Mouse (Mus musculus) spleen, adult 18-20 months (tissue): Measurements from ENCODE around the gene Tdrd7.

Source experiments
- DNase-seq, 2 experiments: peaks; one replicate each; pipeline ENCODE4 v3.0.0; 2022; ENCODE audit warnings: mixed read lengths in 2 of 2

Tdrd7 gene

GRCm38 (mm10) chr4:45972951-45973350 lies 7.8 kb downstream of the Tdrd7 start:
- DNase-seq, result no peak

GRCm38 (mm10) chr4:45976931-45977667 lies 12.0 kb downstream of the Tdrd7 start:
- DNase-seq, result no peak

DNA sequence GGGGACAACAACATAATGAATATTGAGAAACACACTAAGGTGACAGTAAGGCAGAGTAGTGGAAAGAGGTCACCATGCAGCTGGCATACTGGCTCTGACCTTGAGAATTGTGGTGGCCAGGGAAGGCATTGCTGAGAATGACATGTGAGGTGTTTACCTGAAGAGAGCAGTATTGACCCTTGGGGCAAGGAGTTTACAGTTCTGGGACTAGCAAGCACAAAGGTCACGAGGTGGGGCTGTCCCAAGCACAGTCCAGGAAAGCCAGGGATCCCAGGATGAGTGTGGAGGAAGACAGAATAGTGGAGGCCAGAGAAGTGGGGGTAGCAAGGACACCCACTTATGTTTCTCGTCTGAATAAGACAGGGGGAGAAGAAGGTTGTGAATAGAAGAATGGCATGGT lies 14.8 kb downstream of the Tdrd7 start:
- DNase-seq, result no peak

DNA sequence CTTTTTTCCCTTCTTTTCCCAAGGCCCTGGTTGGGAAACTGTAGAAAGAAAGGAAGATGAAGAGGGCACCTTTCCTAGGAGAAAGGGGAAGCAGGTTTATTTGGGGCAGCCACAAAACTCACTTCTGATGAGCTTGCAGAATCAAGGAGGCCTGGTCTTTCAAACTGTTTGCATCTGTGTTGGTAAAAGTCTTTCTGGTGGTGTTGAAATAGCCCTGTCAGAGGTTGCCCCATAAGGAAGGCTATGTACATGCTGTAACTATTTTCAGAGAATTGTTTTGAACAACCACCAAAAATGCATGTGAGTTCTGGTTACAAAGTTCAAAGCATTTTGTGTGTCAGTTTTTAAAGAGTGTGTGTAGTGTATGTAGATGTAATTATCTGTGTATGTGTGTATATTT lies 15.9 kb downstream of the Tdrd7 start:
- no peak for DNase-seq

DNA sequence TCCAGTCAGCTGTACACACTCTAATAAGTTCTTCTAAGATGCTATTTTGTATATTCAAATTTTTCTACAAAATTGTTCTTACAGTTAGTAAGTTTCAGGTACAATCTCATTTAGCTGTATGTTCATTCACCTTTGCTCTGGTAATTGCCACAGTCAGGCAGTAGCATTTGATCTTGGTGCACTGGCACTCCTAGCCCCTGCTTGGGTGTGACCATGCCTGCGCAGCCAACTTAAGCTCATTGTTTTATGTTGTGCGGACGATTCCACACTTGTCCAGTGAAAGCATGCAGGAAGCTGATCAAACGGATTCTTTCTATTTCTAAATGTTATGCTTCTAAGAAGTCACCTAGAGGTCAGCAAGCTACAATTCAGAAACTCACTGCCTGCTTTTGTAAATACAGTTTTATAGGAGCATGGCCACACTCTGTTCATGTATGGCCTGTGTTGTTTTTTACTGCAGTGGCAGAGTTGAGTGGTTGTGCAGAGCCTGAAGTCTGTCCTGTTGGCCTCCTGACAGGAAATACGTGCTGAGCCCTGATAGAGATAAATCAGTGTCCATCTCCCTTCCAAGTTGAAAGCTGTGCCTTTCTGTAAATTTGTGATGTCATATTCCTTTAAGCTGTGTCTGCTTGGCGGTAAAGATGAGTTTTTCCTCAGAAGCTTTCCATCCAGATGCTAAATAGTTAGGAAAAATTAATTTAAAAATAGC lies 25.4 kb downstream of the Tdrd7 start:
- no peak for DNase-seq

- no peak for DNase-seq
Measured at GRCm38 (mm10) chr4:45998536-45998935, 33.4 kb downstream of the Tdrd7 start.

- DNase-seq, result no peak
Measured at GRCm38 (mm10) chr4:46008142-46008793, 43.1 kb downstream of the Tdrd7 start.

DNA sequence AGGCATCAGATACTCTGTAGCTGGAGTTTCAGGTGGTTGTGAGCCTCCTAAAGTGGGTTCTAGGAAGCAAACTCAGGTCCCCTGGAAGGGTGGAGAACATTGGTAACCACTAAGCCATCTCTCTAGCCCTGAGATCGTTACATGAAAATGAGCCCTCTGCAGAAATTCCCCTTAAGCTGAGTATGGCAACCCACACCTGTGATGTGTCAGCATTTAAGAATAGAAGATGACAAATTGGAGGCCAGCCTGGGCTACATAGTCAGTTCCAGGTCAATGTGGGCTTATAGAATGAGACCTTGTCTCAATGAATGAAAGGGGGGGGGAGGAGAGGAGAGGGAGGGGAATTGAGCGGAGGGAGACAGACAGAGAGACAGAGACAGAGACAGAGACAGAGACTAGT lies 46.6 kb downstream of the Tdrd7 start:
- DNase-seq, result no peak

GRCm38 (mm10) chr4:46015605-46016004 lies 50.5 kb downstream of the Tdrd7 start:
- DNase-seq, result no peak

GRCm38 (mm10) chr4:46023021-46023481 lies 57.9 kb downstream of the Tdrd7 start:
- no peak for DNase-seq

GRCm38 (mm10) chr4:46025893-46026292 lies 60.8 kb downstream of the Tdrd7 start:
- no peak for DNase-seq

- DNase-seq, result no peak
Measured at GRCm38 (mm10) chr4:46028224-46028623, 63.1 kb downstream of the Tdrd7 start.

DNA sequence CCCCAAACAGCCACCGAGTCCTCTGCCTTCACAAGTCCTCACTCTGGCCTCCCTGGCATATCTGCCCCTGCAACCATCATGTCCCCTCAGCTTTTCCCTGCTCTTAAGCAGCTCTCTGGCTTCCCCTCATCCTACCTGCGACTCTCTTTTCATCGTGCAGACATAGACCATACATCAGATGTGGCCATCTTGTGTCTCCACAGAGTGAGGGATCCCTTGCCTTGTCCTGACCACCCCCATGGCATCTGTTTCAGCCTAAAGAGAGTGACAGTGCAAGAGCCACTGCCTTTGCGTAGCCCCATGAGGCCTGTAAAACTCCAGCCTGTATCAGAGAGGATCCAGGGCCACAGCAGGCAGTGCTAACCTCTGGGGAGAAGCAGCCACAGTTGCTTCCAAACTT lies 63.6 kb downstream of the Tdrd7 start:
- no peak for DNase-seq

GRCm38 (mm10) chr4:46029552-46029951 lies 64.4 kb downstream of the Tdrd7 start:
- DNase-seq, result no peak

DNA sequence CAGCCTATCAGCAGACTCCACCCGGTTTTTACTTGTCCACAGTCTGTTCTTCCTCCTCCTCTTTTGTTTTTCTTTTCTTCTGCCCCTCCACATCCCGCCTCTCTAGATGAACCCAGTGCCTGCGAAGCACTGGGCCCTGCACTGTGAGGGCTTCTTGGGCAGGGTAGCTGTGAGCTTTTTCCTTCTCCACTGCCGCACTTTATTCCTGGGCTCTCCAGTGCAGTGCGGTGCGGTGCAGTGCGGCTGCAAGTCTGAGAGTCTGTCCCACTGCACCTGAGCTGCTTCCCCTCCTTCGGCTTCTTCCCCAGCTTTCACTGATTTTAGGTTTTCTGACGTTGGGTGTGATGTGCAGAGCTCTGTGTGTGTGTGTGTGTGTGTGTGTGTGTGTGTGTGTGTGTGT lies 67.3 kb downstream of the Tdrd7 start:
- no peak for DNase-seq

- DNase-seq, result no peak
Measured at GRCm38 (mm10) chr4:46033197-46033596, 68.1 kb downstream of the Tdrd7 start.

- DNase-seq, result no peak
Measured at GRCm38 (mm10) chr4:46038591-46038891, 73.4 kb downstream of the Tdrd7 start.

DNA sequence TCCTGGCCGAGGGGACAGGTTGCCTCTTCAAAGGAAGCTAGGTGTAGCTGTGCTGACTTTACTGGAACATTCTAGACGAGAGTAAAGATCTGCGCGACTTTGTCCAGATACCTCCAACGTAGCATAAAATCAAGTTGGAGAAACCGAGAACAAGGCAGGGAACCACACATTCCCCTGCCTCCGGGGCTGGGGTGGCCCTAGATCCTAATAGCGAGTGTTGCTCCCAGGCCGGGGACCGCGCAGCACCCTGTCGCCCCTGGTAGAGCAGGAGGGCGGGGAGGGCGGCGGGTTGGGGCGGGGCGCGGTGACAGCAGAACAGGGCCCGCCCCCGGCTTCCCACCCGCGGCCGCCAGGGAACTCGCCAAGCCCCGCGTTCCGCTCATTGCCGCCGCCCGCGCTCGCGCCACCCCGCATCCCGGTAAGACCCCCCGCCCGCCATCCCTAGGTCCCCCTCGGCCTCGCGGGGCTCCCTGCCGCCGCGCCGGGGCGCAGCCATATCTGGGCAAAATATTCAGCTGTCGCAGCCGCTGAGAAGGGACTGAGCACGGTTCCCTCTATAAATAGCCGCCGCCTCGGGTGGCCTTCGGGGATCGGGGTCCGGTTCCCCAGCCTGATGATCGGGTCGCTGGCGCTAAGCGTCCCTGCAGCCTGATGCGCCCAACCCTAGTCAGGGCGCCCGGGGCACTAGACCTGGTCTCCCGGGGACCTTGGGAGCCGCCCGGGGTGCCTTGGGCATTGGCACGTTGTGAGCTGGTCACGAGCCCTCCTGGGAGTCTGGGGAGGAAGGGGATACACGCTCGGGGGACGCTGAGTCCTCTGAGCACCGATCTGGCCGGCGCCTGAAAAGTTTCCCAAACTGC lies 74.0 kb downstream of the Tdrd7 start, which contains the start of gene Tmod1:
Tmod1 (plus strand) TSS at position 44 of the 860 bp plus-strand sequence.
- peak; percentile 19 to 37 for DNase-seq

DNA sequence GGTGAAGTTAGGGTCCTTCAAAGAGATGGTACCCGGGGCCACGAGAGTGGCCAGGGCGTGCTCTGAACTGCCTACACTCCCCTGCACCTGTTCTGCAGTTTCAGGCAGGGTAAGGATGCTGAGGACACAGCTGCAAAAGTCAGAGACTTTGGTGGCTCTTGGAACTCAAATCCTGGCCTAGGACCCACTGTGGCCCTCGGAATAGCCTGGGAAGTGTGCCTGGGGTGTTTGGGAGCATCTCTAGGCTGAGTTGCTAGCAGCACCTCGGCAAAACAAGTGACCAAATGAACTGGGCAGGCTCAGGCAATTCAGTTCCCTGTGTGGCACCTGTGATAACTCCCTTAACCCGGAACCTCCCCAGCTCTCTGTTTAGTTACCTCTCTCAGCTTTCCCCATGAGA lies 74.8 kb downstream of the Tdrd7 start:
- no peak for DNase-seq

DNA sequence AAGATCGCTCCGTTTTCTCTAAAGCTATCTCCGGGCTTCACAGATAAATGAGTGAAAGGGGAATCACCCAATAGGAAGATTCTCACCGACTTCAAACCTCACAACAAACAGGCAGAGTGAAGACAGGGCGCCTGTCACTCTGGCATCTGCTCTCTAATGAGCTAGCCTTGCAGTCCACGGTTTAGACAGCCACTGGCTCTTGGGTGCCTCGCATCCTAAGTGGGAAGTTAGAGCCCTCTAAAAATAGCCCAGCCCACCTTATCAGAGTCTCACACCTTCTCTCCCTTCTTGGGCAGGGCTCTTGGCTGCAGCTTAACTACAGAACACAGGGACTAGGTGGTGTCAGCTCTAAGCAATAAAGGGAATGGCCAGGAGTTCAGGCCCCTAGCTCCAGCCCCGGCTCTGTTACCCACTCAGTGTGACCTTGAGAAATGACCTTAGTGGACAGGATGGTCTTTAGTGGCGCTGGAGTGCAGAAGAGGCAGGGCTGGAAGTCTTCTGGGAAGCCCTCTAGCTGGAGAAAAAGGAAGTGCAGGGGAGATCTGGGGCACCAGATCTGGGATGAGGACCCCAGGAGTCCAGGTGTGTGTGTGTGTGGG lies 75.6 kb downstream of the Tdrd7 start:
- DNase-seq, result no peak

GRCm38 (mm10) chr4:46041761-46042504 lies 76.8 kb downstream of the Tdrd7 start:
- DNase-seq, result no peak

DNA sequence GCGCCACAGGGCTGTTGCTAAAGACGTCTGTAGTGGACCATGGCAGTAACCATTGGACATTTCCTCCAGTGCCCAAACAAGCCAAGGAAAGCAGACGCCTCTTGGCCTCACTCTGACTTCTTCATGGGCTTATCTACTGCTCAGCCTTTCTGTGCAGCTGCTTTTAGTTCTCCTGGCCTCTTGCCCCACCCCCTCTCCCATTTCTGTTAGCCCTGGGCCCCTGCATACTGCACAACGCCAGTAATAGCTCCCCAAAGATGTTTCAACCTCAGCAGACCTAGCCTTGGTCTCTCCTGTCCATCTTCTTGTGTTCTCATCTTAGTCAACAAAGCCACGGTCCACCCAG lies 77.3 kb downstream of the Tdrd7 start:
- no peak for DNase-seq
